Mouse (Mus musculus) cerebellum, adult 2 months (tissue): ENCODE results near the gene Eml1.

Source experiments
- CTCF ChIP-seq: fragments of 200-500 bp; IDR thresholded peaks from 2 replicates; pipeline ENCODE4 v1.5.1; 2011; ENCODE audit warnings: low read depth, mild to moderate bottlenecking, control low read depth, low read length, moderate library complexity, borderline replicate concordance; ENCODE audit not compliant: insufficient read depth
- POLR2A ChIP-seq: fragments of 200-500 bp; IDR thresholded peaks from 2 replicates; pipeline ENCODE4 v1.6.1; 2011; ENCODE audit warnings: low read length, control low read depth, borderline replicate concordance; ENCODE audit not compliant: insufficient read depth

GRCm38 (mm10) chr12:108505846-108506245 is 135.1 kb downstream of the Eml1 start:
- no peak for TF ChIP-seq CTCF
- TF ChIP-seq POLR2A: no peak
